Mouse (Mus musculus) stomach, embryonic 14.5 days (tissue): ENCODE results near the gene Fam171b. TPM values are rescaled to one million over a fixed set of nuclear protein-coding genes. Genes with fewer than 3 reads are reported as not detected.

Source experiments
- ATAC-seq: fragments of 200-750 bp; cut with Nextera tagmentation; 2 replicates; pipeline ENCODE4 v1.8.0; 2017; ENCODE audit warnings: low read depth, moderate TSS enrichment; ENCODE audit not compliant: insufficient number of reproducible peaks, insufficient read depth, low FRiP score
- H3K27ac ChIP-seq: fragments of 300-500 bp; sonication (generic); 2 replicates; pipeline ENCODE4 v1.5.1; 2014; ENCODE audit warnings: mild to moderate bottlenecking, low read length, moderate library complexity, mixed read lengths
- H3K27me3 ChIP-seq: fragments of 300-500 bp; sonication (generic); 2 replicates; pipeline ENCODE4 v1.6.1; 2014; ENCODE audit warnings: low read length, control low read depth, mixed read lengths; ENCODE audit not compliant: control insufficient read depth, insufficient read depth
- H3K36me3 ChIP-seq: fragments of 300-500 bp; sonication (generic); 2 replicates; pipeline ENCODE4 v1.6.1; 2014; ENCODE audit warnings: mild to moderate bottlenecking, control low read depth, low read length, moderate library complexity, mixed read lengths; ENCODE audit not compliant: control insufficient read depth, insufficient read depth
- H3K4me1 ChIP-seq: fragments of 300-500 bp; sonication (generic); 2 replicates; pipeline ENCODE4 v1.6.1; 2014; ENCODE audit warnings: low read length, control low read depth, mixed read lengths; ENCODE audit not compliant: control insufficient read depth, insufficient read depth
- H3K4me2 ChIP-seq: fragments of 300-500 bp; sonication (generic); replicated peaks from 2 replicates; pipeline ENCODE4 v1.6.1; 2014; ENCODE audit warnings: low read depth, low read length, control low read depth
- H3K4me3 ChIP-seq: fragments of 300-500 bp; sonication (generic); 2 replicates; pipeline ENCODE4 v1.5.1; 2014; ENCODE audit warnings: low read depth, low read length, control low read depth
- H3K9ac ChIP-seq: fragments of 300-500 bp; sonication (generic); replicated peaks from 2 replicates; pipeline ENCODE4 v1.6.1; 2014; ENCODE audit warnings: low read depth, mild to moderate bottlenecking, control low read depth, low read length, moderate library complexity, mixed read lengths
- H3K9me3 ChIP-seq: fragments of 300-500 bp; sonication (generic); 2 replicates; pipeline ENCODE4 v1.6.1; 2016; ENCODE audit warnings: low read depth, low read length, control low read depth; ENCODE audit not compliant: control insufficient read depth
- WGBS: fragments of 180-500 bp; shearing (Covaris S2); extraction: QIAGEN DNeasy Blood & Tissue Kit; methylation state at CpG from one replicate; pipeline ENCODE4 v1.1.7; 2014; 5-methylcytosine and 5-hydroxymethylcytosine counted together
- polyA plus RNA-seq: library from polyadenylated mRNA; unstranded; fragments of >200 nt; fragmentation: Nextera tagmentation; extraction: Ambion mirVana; gene quantifications from 2 replicates; pipeline ENCODE4 v1.2.1, GENCODE M21; 2014

Gene Fam171b
- polyA plus RNA-seq, 1 experiment from 2014 or later: 22.8 TPM

GRCm38 (mm10) chr2:83848495-83848894 is 36.1 kb downstream of the Fam171b start:
- Histone ChIP-seq H3K9me3 (no peaks in the 10 kb centered on the region), H3K27ac (no peak overlapping the region), H3K36me3 (no peaks in the 10 kb centered on the region), H3K4me3 (no peak overlapping the region), H3K9ac (no peak overlapping the region), H3K4me1 (no peaks in the 10 kb centered on the region), H3K27me3 (no peaks in the 10 kb centered on the region), H3K4me2 (no peak overlapping the region)
- no peak for ATAC-seq
- WGBS: 44% methylated on average over 3 of the region's 3 CpGs

- H3K27ac ChIP-seq: no peak overlapping the region
- no peaks in the 10 kb centered on the region for H3K9me3 ChIP-seq
- no peak overlapping the region for H3K9ac ChIP-seq
- WGBS: 82% methylated on average over 10 of the region's 10 CpGs
- no peaks in the 10 kb centered on the region for H3K36me3 ChIP-seq
- H3K4me3 ChIP-seq: no peak overlapping the region
- H3K4me2 ChIP-seq: no peak overlapping the region
- no peak for ATAC-seq
- no peaks in the 10 kb centered on the region for H3K4me1 ChIP-seq
- H3K27me3 ChIP-seq: no peaks in the 10 kb centered on the region
These were observed 41.0 kb downstream of the Fam171b start for GRCm38 (mm10) chr2:83853423-83853822.

- ATAC-seq: no peak
These were observed 43.8 kb downstream of the Fam171b start for GRCm38 (mm10) chr2:83856236-83856635.

GRCm38 (mm10) chr2:83883850-83884420 is 71.5 kb downstream of the Fam171b start:
- Histone ChIP-seq H3K9ac (no peak overlapping the region), H3K4me3 (no peak overlapping the region)
- WGBS: 67% methylated on average over 6 of the region's 6 CpGs

More at GRCm38 (mm10) chr2:83856236-83856635, 43.8 kb downstream of the Fam171b start:
- Histone ChIP-seq H3K9ac (no peak overlapping the region), H3K36me3 (no peaks in the 10 kb centered on the region), H3K4me3 (no peak overlapping the region), H3K9me3 (no peaks in the 10 kb centered on the region), H3K27ac (no peak overlapping the region), H3K4me1 (no peaks in the 10 kb centered on the region), H3K27me3 (no peaks in the 10 kb centered on the region), H3K4me2 (no peak overlapping the region)
- 44% methylated on average over 4 of the region's 4 CpGs for WGBS

GRCm38 (mm10) chr2:83893701-83894100 is 81.3 kb downstream of the Fam171b start:
- Histone ChIP-seq H3K27me3 (no peaks in the 10 kb centered on the region), H3K9ac (no peak overlapping the region), H3K9me3 (no peaks in the 10 kb centered on the region), H3K27ac (no peak overlapping the region), H3K4me3 (no peak overlapping the region), H3K4me1 (no peaks in the 10 kb centered on the region), H3K36me3 (no peaks in the 10 kb centered on the region), H3K4me2 (no peak overlapping the region)
- WGBS: 88% methylated on average over 2 of the region's 2 CpGs
- ATAC-seq: no peak

More at GRCm38 (mm10) chr2:83883850-83884420, 71.5 kb downstream of the Fam171b start:
- no peaks in the 10 kb centered on the region for H3K27me3 ChIP-seq
- H3K36me3 ChIP-seq: peaks cover 3% of the 10 kb centered on the region; the same call in 1 of the 2 replicates
- H3K4me1 ChIP-seq: no peaks in the 10 kb centered on the region
- no peaks in the 10 kb centered on the region for H3K9me3 ChIP-seq
- H3K27ac ChIP-seq: no peak overlapping the region
- ATAC-seq: no peak
- H3K4me2 ChIP-seq: no peak overlapping the region

GRCm38 (mm10) chr2:83901896-83902540 is 89.6 kb downstream of the Fam171b start:
- ATAC-seq: no peak
- Histone ChIP-seq H3K36me3 (no peaks in the 10 kb centered on the region), H3K9me3 (no peaks in the 10 kb centered on the region), H3K4me2 (no peak overlapping the region), H3K9ac (no peak overlapping the region), H3K4me1 (no peaks in the 10 kb centered on the region), H3K4me3 (no peak overlapping the region), H3K27me3 (no peaks in the 10 kb centered on the region), H3K27ac (no peak overlapping the region)
- WGBS: 68% methylated on average over 2 of the region's 2 CpGs

- H3K36me3 ChIP-seq: no peaks in the 10 kb centered on the region
- H3K4me1 ChIP-seq: no peaks in the 10 kb centered on the region
- no peak for ATAC-seq
- H3K9me3 ChIP-seq: no peaks in the 10 kb centered on the region
- no peak overlapping the region for H3K4me3 ChIP-seq
- H3K4me2 ChIP-seq: no peak overlapping the region
- no peak overlapping the region for H3K27ac ChIP-seq
- H3K9ac ChIP-seq: no peak overlapping the region
- 52% methylated on average over 2 of the region's 2 CpGs for WGBS
- no peaks in the 10 kb centered on the region for H3K27me3 ChIP-seq
These were observed 117.1 kb downstream of the Fam171b start for GRCm38 (mm10) chr2:83929478-83930088.
